Mouse (Mus musculus): Measurements from ENCODE around the gene Rreb1. TPM values are rescaled to one million over a fixed set of nuclear protein-coding genes. Genes with fewer than 3 reads are reported as not detected.

The Rreb1 gene
- polyA plus RNA-seq, 1 experiment from 2014 or later, result 3.0 TPM

GRCm38 (mm10) chr13:37926394-37926793 is 148.2 kb downstream of the Rreb1 start:
- H3K4me1 ChIP-seq (ENCODE audit: control insufficient read depth, insufficient read depth, low read length), result no peaks in the 10 kb centered on the region
- no peak overlapping the region for H3K27ac ChIP-seq (ENCODE audit: low read depth, low read length)
- WGBS, result 95% methylated on average over 3 of the region's 3 CpGs
- no peaks in the 10 kb centered on the region for H3K27me3 ChIP-seq (ENCODE audit: control insufficient read depth, insufficient read depth, low read length)
- no peaks in the 10 kb centered on the region for H3K36me3 ChIP-seq (ENCODE audit: control insufficient read depth, insufficient read depth, low read length)
- H3K9ac ChIP-seq (replicated peaks; ENCODE audit: low read depth, low read length), result no peak overlapping the region
- no peaks in the 10 kb centered on the region for H3K9me3 ChIP-seq (ENCODE audit: control insufficient read depth, low read length)
- no peak overlapping the region for H3K4me2 ChIP-seq (ENCODE audit: low read depth, low read length)
- ATAC-seq (ENCODE audit: low read depth), result no peak
- no peak overlapping the region for H3K4me3 ChIP-seq (ENCODE audit: low read depth, low read length)

DNA sequence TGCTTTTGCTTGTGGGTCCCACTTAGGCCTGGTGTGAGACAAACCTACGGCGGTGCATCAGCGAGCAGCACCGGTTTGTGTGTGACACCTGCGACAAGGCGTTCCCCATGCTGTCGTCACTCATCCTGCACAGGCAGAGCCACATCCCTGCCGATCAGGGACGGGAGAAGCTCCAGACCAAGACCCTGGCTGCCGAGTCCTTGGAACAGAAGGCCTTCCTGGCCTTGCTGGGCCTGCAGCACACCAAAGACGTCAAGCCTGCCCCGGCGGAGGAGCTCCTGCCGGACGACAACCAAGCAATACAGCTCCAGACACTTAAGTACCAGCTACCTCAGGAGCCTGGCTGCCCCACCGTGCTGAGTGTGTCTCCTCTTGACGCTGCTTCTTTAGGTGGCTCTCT is 151.3 kb downstream of the Rreb1 start:
- Histone ChIP-seq H3K9me3 (ENCODE audit: control insufficient read depth, low read length) (no peaks in the 10 kb centered on the region), H3K36me3 (ENCODE audit: control insufficient read depth, insufficient read depth, low read length) (no peaks in the 10 kb centered on the region), H3K4me2 (ENCODE audit: low read depth, low read length) (no peak overlapping the region), H3K9ac (replicated peaks; ENCODE audit: low read depth, low read length) (no peak overlapping the region), H3K4me1 (ENCODE audit: control insufficient read depth, insufficient read depth, low read length) (no peaks in the 10 kb centered on the region), H3K4me3 (ENCODE audit: low read depth, low read length) (no peak overlapping the region), H3K27me3 (ENCODE audit: control insufficient read depth, insufficient read depth, low read length) (no peaks in the 10 kb centered on the region), H3K27ac (ENCODE audit: low read depth, low read length) (no peak overlapping the region)
- 93% methylated on average over 17 of the region's 17 CpGs for WGBS
- ATAC-seq (ENCODE audit: low read depth), result no peak

- Histone ChIP-seq H3K4me2 (ENCODE audit: low read depth, low read length) (no peak overlapping the region), H3K4me1 (ENCODE audit: control insufficient read depth, insufficient read depth, low read length) (no peaks in the 10 kb centered on the region), H3K27me3 (ENCODE audit: control insufficient read depth, insufficient read depth, low read length) (no peaks in the 10 kb centered on the region), H3K4me3 (ENCODE audit: low read depth, low read length) (no peak overlapping the region), H3K36me3 (ENCODE audit: control insufficient read depth, insufficient read depth, low read length) (no peaks in the 10 kb centered on the region), H3K9me3 (ENCODE audit: control insufficient read depth, low read length) (no peaks in the 10 kb centered on the region), H3K9ac (replicated peaks; ENCODE audit: low read depth, low read length) (no peak overlapping the region), H3K27ac (ENCODE audit: low read depth, low read length) (no peak overlapping the region)
- WGBS, result 92% methylated on average over 13 of the region's 13 CpGs
- no peak for ATAC-seq (ENCODE audit: low read depth)
These were observed 151.9 kb downstream of the Rreb1 start for GRCm38 (mm10) chr13:37930091-37930490.

DNA sequence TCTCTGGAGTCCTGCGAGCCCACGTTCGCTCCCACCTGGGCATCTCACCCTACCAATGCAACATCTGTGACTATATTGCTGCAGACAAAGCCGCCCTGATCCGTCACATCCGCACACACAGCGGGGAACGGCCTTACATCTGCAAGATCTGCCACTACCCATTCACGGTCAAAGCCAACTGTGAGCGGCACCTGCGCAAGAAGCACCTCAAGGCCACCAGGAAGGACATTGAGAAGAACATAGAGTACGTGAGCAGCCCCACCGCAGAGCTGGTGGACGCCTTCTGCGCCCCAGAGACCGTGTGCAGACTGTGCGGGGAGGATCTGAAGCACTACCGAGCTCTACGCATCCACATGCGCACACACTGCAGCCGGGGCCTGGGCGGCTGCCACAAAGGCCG is 152.4 kb downstream of the Rreb1 start:
- no peak overlapping the region for H3K4me2 ChIP-seq (ENCODE audit: low read depth, low read length)
- WGBS, result 94% methylated on average over 23 of the region's 23 CpGs

DNA sequence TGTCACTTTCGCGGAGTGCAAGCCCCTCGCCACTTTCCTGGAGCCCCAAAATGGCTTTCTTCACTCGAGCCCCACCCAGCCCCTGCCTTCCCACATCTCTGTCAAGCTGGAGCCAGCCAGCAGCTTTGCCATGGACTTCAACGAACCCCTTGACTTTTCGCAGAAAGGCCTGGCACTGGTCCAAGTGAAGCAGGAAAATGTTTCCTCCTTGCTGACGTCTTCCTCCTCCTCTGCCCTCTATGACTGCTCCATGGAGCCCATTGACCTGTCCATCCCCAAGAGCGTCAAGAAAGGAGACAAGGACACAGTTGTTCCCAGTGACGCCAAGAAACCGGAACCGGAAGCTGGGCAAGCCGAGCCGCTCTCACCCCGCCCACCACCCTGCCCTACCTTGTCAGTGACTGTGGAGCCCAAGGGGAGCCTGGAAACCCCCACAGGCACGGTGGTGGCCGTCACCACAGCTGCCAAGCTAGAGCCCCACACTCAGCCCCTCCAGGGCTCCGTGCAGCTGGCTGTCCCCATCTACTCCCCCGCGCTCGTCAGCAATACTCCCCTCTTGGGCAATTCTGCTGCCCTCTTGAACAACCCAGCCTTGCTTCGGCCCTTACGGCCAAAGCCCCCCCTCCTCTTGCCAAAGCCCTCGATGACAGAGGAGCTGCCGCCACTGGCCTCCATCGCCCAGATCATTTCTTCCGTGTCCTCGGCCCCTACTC is 153.2 kb downstream of the Rreb1 start:
- Histone ChIP-seq H3K9ac (replicated peaks; ENCODE audit: low read depth, low read length) (no peak overlapping the region), H3K27me3 (ENCODE audit: control insufficient read depth, insufficient read depth, low read length) (no peaks in the 10 kb centered on the region), H3K4me1 (ENCODE audit: control insufficient read depth, insufficient read depth, low read length) (no peaks in the 10 kb centered on the region), H3K4me3 (ENCODE audit: low read depth, low read length) (no peak overlapping the region), H3K4me2 (ENCODE audit: low read depth, low read length) (no peak overlapping the region), H3K36me3 (ENCODE audit: control insufficient read depth, insufficient read depth, low read length) (no peaks in the 10 kb centered on the region), H3K9me3 (ENCODE audit: control insufficient read depth, low read length) (no peaks in the 10 kb centered on the region), H3K27ac (ENCODE audit: low read depth, low read length) (no peak overlapping the region)
- 79% methylated on average over 27 of the region's 27 CpGs for WGBS
- ATAC-seq (ENCODE audit: low read depth), result no peak

More for the DNA sequence above, 152.4 kb downstream of the Rreb1 start:
- Histone ChIP-seq H3K9ac (replicated peaks; ENCODE audit: low read depth, low read length) (no peak overlapping the region), H3K4me3 (ENCODE audit: low read depth, low read length) (no peak overlapping the region), H3K27ac (ENCODE audit: low read depth, low read length) (no peak overlapping the region), H3K27me3 (ENCODE audit: control insufficient read depth, insufficient read depth, low read length) (no peaks in the 10 kb centered on the region), H3K36me3 (ENCODE audit: control insufficient read depth, insufficient read depth, low read length) (no peaks in the 10 kb centered on the region), H3K4me1 (ENCODE audit: control insufficient read depth, insufficient read depth, low read length) (no peaks in the 10 kb centered on the region), H3K9me3 (ENCODE audit: control insufficient read depth, low read length) (no peaks in the 10 kb centered on the region)
- ATAC-seq (ENCODE audit: low read depth), result no peak

- no peak for ATAC-seq (ENCODE audit: low read depth)
- H3K27ac ChIP-seq (ENCODE audit: low read depth, low read length), result no peak overlapping the region
- H3K4me1 ChIP-seq (ENCODE audit: control insufficient read depth, insufficient read depth, low read length), result no peaks in the 10 kb centered on the region
- no peak overlapping the region for H3K4me2 ChIP-seq (ENCODE audit: low read depth, low read length)
- no peaks in the 10 kb centered on the region for H3K27me3 ChIP-seq (ENCODE audit: control insufficient read depth, insufficient read depth, low read length)
- H3K36me3 ChIP-seq (ENCODE audit: control insufficient read depth, insufficient read depth, low read length), result no peaks in the 10 kb centered on the region
- 0 out of 2 replicates have a peak, but pooled peaks cover 2% of the 10 kb centered on the region for H3K9me3 ChIP-seq (ENCODE audit: control insufficient read depth, low read length)
- 90% methylated on average over 4 of the region's 4 CpGs for WGBS
- H3K4me3 ChIP-seq (ENCODE audit: low read depth, low read length), result no peak overlapping the region
- H3K9ac ChIP-seq (replicated peaks; ENCODE audit: low read depth, low read length), result no peak overlapping the region
These were observed 155.9 kb downstream of the Rreb1 start for GRCm38 (mm10) chr13:37934075-37934474.

DNA sequence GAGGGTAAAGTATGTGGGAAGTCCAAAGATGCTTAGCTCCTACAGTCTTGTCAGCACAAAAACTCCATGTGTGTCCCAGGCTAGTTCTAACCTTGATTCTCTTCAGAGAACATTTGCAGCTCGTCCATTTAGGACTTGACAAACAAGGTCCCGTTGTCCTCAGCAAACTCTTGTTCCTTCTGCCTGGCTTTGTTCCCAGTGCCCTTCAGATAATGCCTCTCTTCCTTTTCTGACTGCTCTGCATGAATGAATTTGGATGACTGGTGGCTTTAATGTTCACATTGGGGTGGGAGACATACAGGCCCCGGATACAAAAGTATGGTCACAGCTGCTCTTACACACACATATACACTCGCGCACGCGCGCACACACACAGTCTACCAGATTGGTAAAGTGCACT is 156.7 kb downstream of the Rreb1 start:
- Histone ChIP-seq H3K4me1 (ENCODE audit: control insufficient read depth, insufficient read depth, low read length) (no peaks in the 10 kb centered on the region), H3K27me3 (ENCODE audit: control insufficient read depth, insufficient read depth, low read length) (no peaks in the 10 kb centered on the region), H3K4me3 (ENCODE audit: low read depth, low read length) (no peak overlapping the region), H3K9ac (replicated peaks; ENCODE audit: low read depth, low read length) (no peak overlapping the region), H3K4me2 (ENCODE audit: low read depth, low read length) (no peak overlapping the region), H3K9me3 (ENCODE audit: control insufficient read depth, low read length) (0 out of 2 replicates have a peak, but pooled peaks cover 2% of the 10 kb centered on the region), H3K27ac (ENCODE audit: low read depth, low read length) (no peak overlapping the region), H3K36me3 (ENCODE audit: control insufficient read depth, insufficient read depth, low read length) (no peaks in the 10 kb centered on the region)
- ATAC-seq (ENCODE audit: low read depth), result no peak
- WGBS, result 72% methylated on average over 8 of the region's 8 CpGs

DNA sequence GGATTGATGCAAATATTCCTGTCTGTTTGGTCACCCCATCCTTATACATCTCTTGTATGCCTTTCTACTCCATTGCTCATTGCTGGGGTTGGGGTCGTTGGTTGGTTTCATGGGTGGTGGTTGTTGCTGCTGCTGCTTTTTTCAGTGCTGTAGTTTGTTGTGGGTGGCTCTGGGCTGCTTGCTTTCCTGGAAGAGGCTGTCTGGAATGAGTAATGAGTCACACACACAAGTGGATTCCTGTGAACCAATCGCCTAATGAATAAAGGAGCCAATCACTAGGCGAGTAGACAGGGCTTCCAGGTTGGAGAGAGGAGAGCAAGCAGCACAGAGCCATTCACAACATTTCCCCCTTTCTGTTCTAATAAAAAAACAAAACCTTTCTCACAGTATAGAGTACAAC is 158.2 kb downstream of the Rreb1 start:
- 0 out of 2 replicates have a peak, but pooled peaks cover 2% of the 10 kb centered on the region for H3K9me3 ChIP-seq (ENCODE audit: control insufficient read depth, low read length)
- no peak overlapping the region for H3K4me2 ChIP-seq (ENCODE audit: low read depth, low read length)
- no peak overlapping the region for H3K27ac ChIP-seq (ENCODE audit: low read depth, low read length)
- H3K9ac ChIP-seq (replicated peaks; ENCODE audit: low read depth, low read length), result no peak overlapping the region
- H3K4me3 ChIP-seq (ENCODE audit: low read depth, low read length), result no peak overlapping the region
- ATAC-seq (ENCODE audit: low read depth), result no peak
- WGBS, result 80% methylated on average over 3 of the region's 3 CpGs
- H3K4me1 ChIP-seq (ENCODE audit: control insufficient read depth, insufficient read depth, low read length), result no peaks in the 10 kb centered on the region
- H3K36me3 ChIP-seq (ENCODE audit: control insufficient read depth, insufficient read depth, low read length), result no peaks in the 10 kb centered on the region
- no peaks in the 10 kb centered on the region for H3K27me3 ChIP-seq (ENCODE audit: control insufficient read depth, insufficient read depth, low read length)

DNA sequence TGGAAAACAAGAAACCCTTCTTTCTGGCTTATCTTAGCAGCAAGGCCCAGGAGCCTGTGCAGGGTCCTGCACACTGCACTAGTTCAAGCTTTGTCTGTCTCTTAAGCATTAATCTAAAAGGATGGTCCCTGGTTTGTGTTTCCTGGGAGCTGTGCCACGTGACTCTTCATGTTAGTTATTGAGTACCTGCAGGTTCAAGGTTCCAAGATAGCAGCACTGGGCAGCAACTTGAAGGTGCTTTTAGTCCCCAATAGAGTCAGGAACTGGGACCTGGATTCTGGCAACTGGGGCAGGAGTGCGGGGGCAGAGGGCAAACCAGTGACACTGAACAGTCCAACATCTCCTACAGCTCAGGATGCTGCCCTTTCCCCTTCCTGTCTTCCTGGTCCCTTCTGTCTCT is 162.0 kb downstream of the Rreb1 start:
- ATAC-seq (ENCODE audit: low read depth), result no peak
- no peak overlapping the region for H3K9ac ChIP-seq (replicated peaks; ENCODE audit: low read depth, low read length)
- H3K4me3 ChIP-seq (ENCODE audit: low read depth, low read length), result no peak overlapping the region
- 90% methylated on average over 2 of the region's 2 CpGs for WGBS
- no peaks in the 10 kb centered on the region for H3K4me1 ChIP-seq (ENCODE audit: control insufficient read depth, insufficient read depth, low read length)
- H3K36me3 ChIP-seq (ENCODE audit: control insufficient read depth, insufficient read depth, low read length), result no peaks in the 10 kb centered on the region
- no peaks in the 10 kb centered on the region for H3K27me3 ChIP-seq (ENCODE audit: control insufficient read depth, insufficient read depth, low read length)
- H3K4me2 ChIP-seq (ENCODE audit: low read depth, low read length), result no peak overlapping the region
- H3K9me3 ChIP-seq (ENCODE audit: control insufficient read depth, low read length), result 0 out of 2 replicates have a peak, but pooled peaks cover 2% of the 10 kb centered on the region
- H3K27ac ChIP-seq (ENCODE audit: low read depth, low read length), result no peak overlapping the region
